Mouse (Mus musculus): ENCODE data around the gene Uhrf1bp1. TPM values are rescaled to one million over a fixed set of nuclear protein-coding genes. Genes with fewer than 3 reads are reported as not detected.

Uhrf1bp1 gene
- polyA plus RNA-seq, 1 experiment from 2014 or later: 2.4 TPM

DNA sequence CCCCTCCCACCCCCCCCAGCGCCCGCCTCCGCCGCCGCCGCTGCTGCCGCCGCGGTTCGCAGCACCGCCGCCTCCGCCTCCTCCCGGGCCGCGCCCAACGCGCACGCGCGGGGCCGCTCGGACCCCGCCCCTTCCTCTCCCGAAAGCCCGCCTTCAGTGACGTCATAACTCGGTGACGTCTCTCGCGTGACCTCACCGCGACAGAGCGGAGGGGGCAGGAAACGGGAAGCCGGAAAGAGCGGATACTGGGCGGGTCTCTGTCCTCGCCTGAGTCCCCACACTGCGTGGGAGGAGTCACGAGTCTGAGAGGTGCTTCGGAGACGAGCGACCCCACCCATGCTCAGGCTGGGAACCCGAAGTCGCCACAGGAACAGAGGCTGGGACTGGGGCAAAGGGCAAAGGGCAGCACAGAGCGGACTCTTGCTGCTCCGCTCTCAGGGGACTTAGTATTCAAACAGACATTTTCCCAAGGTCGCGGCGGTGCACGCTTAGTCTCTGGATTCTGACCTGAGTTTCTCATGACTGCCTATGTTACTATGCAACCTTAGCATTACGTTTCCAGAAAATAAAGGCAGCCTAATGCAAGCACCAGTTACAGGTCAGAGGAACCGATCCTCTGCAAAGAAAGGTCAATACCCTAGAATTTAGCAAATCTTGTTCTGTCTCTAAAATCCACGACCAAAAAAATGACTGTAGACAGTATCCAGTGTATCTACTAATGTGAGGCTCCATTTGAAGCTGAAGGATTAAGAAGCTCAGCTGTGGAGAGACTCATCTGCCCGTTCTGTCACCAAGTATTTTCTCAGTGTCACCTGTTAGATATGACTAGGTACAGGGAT, 35.5 kb upstream of the Uhrf1bp1 start, which contains the start of gene D17Wsu92e:
Gene D17Wsu92e (minus strand): TSS at position 81 of the 839 bp plus-strand sequence.
- peak; percentile 92 for ATAC-seq (ENCODE audit: low read depth)
- under 1% methylated on average over 48 of the region's 56 CpGs for WGBS (ENCODE audit: insufficient replicate concordance)
- Histone ChIP-seq H3K36me3 (ENCODE audit: control insufficient read depth, insufficient read depth) (no peaks in the 10 kb centered on the region; the same call in 1 of the 2 replicates), H3K27me3 (ENCODE audit: control insufficient read depth, insufficient read depth, low read depth, low read length) (no peaks in the 10 kb centered on the region), H3K9me3 (replicated peaks; ENCODE audit: control insufficient read depth, low read length) (no peaks in the 10 kb centered on the region), H3K4me1 (ENCODE audit: control insufficient read depth, low read depth, low read length) (peaks cover 50% of the 10 kb centered on the region), H3K4me2 (ENCODE audit: low read depth, low read length) (peak within 1 kb of the TSS; percentile 82), H3K27ac (ENCODE audit: low read length) (peak within 1 kb of the TSS; percentile 98), H3K9ac (ENCODE audit: low read depth, low read length) (peak within 1 kb of the TSS; percentile 96), H3K4me3 (ENCODE audit: low read depth, low read length) (peak within 1 kb of the TSS; percentile 97)

- H3K4me1 ChIP-seq (ENCODE audit: control insufficient read depth, low read depth, low read length): peaks cover 59% of the 10 kb centered on the region
- peak; percentile 23 for ATAC-seq (ENCODE audit: low read depth)
- H3K9ac ChIP-seq (ENCODE audit: low read depth, low read length): peak overlapping the region; percentile 72
- H3K27ac ChIP-seq (ENCODE audit: low read length): peak overlapping the region; percentile 98
- no peaks in the 10 kb centered on the region for H3K36me3 ChIP-seq (ENCODE audit: control insufficient read depth, insufficient read depth)
- peak overlapping the region; percentile 97 for H3K4me3 ChIP-seq (ENCODE audit: low read depth, low read length)
- H3K4me2 ChIP-seq (ENCODE audit: low read depth, low read length): peak overlapping the region; percentile 82
- WGBS (ENCODE audit: insufficient replicate concordance): 18% methylated on average over 9 of the region's 9 CpGs
- H3K9me3 ChIP-seq (replicated peaks; ENCODE audit: control insufficient read depth, low read length): no peaks in the 10 kb centered on the region
- no peaks in the 10 kb centered on the region for H3K27me3 ChIP-seq (ENCODE audit: control insufficient read depth, insufficient read depth, low read depth, low read length)
Measured at GRCm38 (mm10) chr17:27821407-27822338, 34.6 kb upstream of the Uhrf1bp1 start.

DNA sequence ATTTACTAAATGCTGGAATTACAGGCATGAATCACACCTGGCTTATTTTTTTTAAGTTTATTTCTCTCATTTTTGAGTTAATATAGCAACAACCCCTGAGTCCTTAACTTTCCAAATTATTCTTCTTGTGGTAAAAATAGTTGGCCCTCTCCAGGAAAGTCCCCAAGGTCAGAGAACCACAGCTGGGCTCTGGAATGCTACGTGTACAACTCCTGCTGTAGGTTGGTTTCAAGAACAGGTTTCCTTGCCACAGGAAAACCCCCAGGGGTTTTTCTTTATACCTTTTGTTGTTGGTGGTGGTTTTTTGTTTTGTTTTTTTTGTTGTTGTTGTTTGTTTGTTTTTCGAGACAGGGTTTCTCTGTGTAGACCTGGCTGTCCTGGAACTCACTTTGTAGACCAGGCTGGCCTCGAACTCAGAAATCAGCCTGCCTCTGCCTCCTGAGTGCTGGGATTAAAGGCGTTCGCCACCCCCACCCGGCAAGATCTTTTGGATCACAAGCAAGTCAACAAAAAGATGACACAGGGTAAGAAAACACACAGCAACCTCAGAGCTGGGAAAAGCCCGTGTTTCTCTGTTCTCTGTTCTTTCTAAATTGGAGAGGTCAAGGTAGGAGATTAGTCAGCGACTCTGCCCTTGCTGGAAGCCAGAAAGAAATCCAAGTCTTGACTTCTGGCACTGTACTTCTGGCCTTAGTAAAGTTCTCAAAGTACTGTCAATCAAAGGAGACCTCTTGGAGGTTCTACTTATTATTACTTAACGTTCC, 32.9 kb upstream of the Uhrf1bp1 start:
- Histone ChIP-seq H3K4me3 (ENCODE audit: low read depth, low read length) (no peak overlapping the region), H3K27me3 (ENCODE audit: control insufficient read depth, insufficient read depth, low read depth, low read length) (peaks cover 4% of the 10 kb centered on the region; the same call in 1 of the 2 replicates), H3K27ac (ENCODE audit: low read length) (no peak overlapping the region), H3K36me3 (ENCODE audit: control insufficient read depth, insufficient read depth) (no peaks in the 10 kb centered on the region), H3K9me3 (replicated peaks; ENCODE audit: control insufficient read depth, low read length) (no peaks in the 10 kb centered on the region), H3K9ac (ENCODE audit: low read depth, low read length) (no peak overlapping the region), H3K4me2 (ENCODE audit: low read depth, low read length) (no peak overlapping the region), H3K4me1 (ENCODE audit: control insufficient read depth, low read depth, low read length) (peaks cover 49% of the 10 kb centered on the region)
- 73% methylated on average over 9 of the region's 9 CpGs for WGBS (ENCODE audit: insufficient replicate concordance)
- no peak for ATAC-seq (ENCODE audit: low read depth)

- Histone ChIP-seq H3K36me3 (ENCODE audit: control insufficient read depth, insufficient read depth) (no peaks in the 10 kb centered on the region), H3K4me3 (ENCODE audit: low read depth, low read length) (no peak overlapping the region; the same call in 1 of the 2 replicates), H3K27me3 (ENCODE audit: control insufficient read depth, insufficient read depth, low read depth, low read length) (peaks cover 4% of the 10 kb centered on the region; the same call in 1 of the 2 replicates), H3K4me2 (ENCODE audit: low read depth, low read length) (peak overlapping the region; percentile 75), H3K9ac (ENCODE audit: low read depth, low read length) (no peak overlapping the region), H3K9me3 (replicated peaks; ENCODE audit: control insufficient read depth, low read length) (no peaks in the 10 kb centered on the region), H3K27ac (ENCODE audit: low read length) (peak overlapping the region; percentile 80), H3K4me1 (ENCODE audit: control insufficient read depth, low read depth, low read length) (peaks cover 40% of the 10 kb centered on the region)
- no peak for ATAC-seq (ENCODE audit: low read depth)
- WGBS (ENCODE audit: insufficient replicate concordance): 5% methylated on average over 1 of the region's 1 CpGs
Measured at GRCm38 (mm10) chr17:27824941-27825340, 31.3 kb upstream of the Uhrf1bp1 start.

- Histone ChIP-seq H3K9me3 (replicated peaks; ENCODE audit: control insufficient read depth, low read length) (no peaks in the 10 kb centered on the region), H3K4me2 (ENCODE audit: low read depth, low read length) (peak overlapping the region; percentile 75), H3K4me1 (ENCODE audit: control insufficient read depth, low read depth, low read length) (peaks cover 40% of the 10 kb centered on the region), H3K36me3 (ENCODE audit: control insufficient read depth, insufficient read depth) (no peaks in the 10 kb centered on the region), H3K27me3 (ENCODE audit: control insufficient read depth, insufficient read depth, low read depth, low read length) (peaks cover 4% of the 10 kb centered on the region; the same call in 1 of the 2 replicates), H3K4me3 (ENCODE audit: low read depth, low read length) (peak overlapping the region; percentile 56), H3K9ac (ENCODE audit: low read depth, low read length) (no peak overlapping the region), H3K27ac (ENCODE audit: low read length) (peak overlapping the region; percentile 80)
- ATAC-seq (ENCODE audit: low read depth): no peak
- WGBS (ENCODE audit: insufficient replicate concordance): 5% methylated on average over 3 of the region's 3 CpGs
Measured at GRCm38 (mm10) chr17:27825539-27825938, 30.7 kb upstream of the Uhrf1bp1 start.

DNA sequence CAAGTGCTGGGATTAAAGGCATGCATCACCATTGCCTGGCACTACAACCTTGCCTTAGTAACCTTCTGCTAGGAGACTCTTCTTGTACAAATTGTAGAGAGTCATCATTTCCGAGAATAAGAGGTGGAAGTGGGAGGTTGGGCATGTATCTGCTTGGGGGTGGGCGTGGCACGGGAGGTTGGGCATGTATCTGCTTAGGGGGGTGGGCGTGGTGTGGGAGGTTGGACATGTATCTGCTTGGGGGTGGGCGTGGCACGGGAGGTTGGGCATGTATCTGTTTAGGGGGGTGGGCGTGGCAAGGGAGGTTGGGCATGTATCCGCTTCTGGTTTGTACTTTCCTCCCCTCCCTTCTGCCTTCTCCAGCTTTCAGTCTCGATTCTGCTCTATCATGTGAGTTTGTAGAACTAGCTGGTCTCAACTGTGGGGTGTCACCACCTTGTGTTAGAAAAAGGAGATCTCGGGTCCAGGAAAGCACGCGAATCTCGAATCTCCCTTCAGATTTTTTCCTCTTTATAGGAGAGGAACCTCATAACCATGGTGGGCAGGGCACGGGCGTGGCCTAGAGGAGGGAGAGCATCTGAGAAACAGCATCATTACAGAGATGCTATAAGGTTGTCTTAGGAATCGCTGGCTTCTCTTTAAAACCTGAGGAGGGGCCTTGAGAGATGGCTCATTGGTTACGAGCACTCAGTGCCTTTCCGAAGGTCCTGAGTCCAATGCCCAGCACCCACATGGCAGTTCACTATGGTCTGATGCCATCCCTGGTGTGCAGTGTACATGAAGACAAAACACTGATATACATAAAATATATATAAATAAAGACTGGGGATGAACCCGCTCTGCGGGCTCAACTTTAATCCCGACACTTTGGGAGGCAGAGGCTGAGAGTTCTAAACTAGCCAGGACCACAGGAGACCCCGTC, 30.0 kb upstream of the Uhrf1bp1 start:
- Histone ChIP-seq H3K27ac (ENCODE audit: low read length) (peak overlapping the region; percentile 80), H3K4me1 (ENCODE audit: control insufficient read depth, low read depth, low read length) (peaks cover 36% of the 10 kb centered on the region), H3K27me3 (ENCODE audit: control insufficient read depth, insufficient read depth, low read depth, low read length) (peaks cover 4% of the 10 kb centered on the region; the same call in 1 of the 2 replicates), H3K4me2 (ENCODE audit: low read depth, low read length) (peak overlapping the region; percentile 75), H3K4me3 (ENCODE audit: low read depth, low read length) (peak overlapping the region; percentile 56), H3K9me3 (replicated peaks; ENCODE audit: control insufficient read depth, low read length) (no peaks in the 10 kb centered on the region), H3K9ac (ENCODE audit: low read depth, low read length) (peak overlapping the region; percentile 6; the same call in 1 of the 2 replicates), H3K36me3 (ENCODE audit: control insufficient read depth, insufficient read depth) (no peaks in the 10 kb centered on the region)
- peak; percentile 78 for ATAC-seq (ENCODE audit: low read depth)
- WGBS (ENCODE audit: insufficient replicate concordance): 3% methylated on average over 22 of the region's 22 CpGs

DNA sequence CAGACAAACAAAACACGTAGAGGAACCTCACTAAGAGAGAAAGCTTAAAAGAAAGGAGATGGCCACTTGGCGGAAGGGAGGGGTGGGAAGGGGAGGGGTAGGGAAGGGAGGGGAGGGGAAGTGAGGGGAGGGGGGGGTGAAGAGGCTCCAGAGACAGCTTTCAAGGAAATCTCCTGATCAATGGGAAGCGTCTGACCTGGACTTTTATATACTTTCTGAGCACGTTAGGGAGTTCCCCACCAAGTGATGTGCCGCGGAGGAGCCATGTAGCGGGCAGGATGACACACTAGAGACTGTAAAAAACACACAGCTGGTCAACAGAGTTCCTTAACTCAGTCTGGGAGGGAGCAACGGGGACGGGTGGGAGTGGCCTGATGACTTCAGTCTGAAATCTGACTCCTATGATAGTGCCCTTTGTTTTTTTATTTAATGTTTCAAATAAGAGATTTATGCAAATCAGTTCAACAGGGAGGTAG, 29.3 kb upstream of the Uhrf1bp1 start:
- Histone ChIP-seq H3K27me3 (ENCODE audit: control insufficient read depth, insufficient read depth, low read depth, low read length) (peaks cover 4% of the 10 kb centered on the region; the same call in 1 of the 2 replicates), H3K9me3 (replicated peaks; ENCODE audit: control insufficient read depth, low read length) (no peaks in the 10 kb centered on the region), H3K4me2 (ENCODE audit: low read depth, low read length) (peak overlapping the region; percentile 75), H3K36me3 (ENCODE audit: control insufficient read depth, insufficient read depth) (no peaks in the 10 kb centered on the region), H3K4me1 (ENCODE audit: control insufficient read depth, low read depth, low read length) (peaks cover 29% of the 10 kb centered on the region), H3K9ac (ENCODE audit: low read depth, low read length) (no peak overlapping the region), H3K27ac (ENCODE audit: low read length) (peak overlapping the region; percentile 80), H3K4me3 (ENCODE audit: low read depth, low read length) (peak overlapping the region; percentile 16; the same call in 1 of the 2 replicates)
- no peak for ATAC-seq (ENCODE audit: low read depth)
- 3% methylated on average over 8 of the region's 9 CpGs for WGBS (ENCODE audit: insufficient replicate concordance)

Measured in liver, embryonic 16.5 days (tissue).